Mouse (Mus musculus) adrenal gland (tissue): ENCODE results near the gene Zfp61.

Experiments
- intact Hi-C: fragments of 180-260 bp; cut with DNase I; formaldehyde crosslinking; loops from one replicate; pipeline ENCODE4 v1.15.1; 2025
- microRNA-seq, 2 experiments: library from miRNA; unstranded; fragments of <30 nt; microRNA quantifications; one replicate each; pipeline ENCODE4; 2019

Gene Zfp61

GRCm38 (mm10) chr7:24268176-24269155 lies 32.6 kb downstream of the Zfp61 start:
- intact Hi-C loops: loop anchor here (5.0 kb wide), 1 partner anchor 61 kb away; no protein-coding TSS in a partner anchor

GRCm38 (mm10) chr7:24260000-24260312 lies 41.1 kb downstream of the Zfp61 start:
- intact Hi-C loops: no loop called here

GRCm38 (mm10) chr7:24259306-24259999 lies 41.6 kb downstream of the Zfp61 start:
- intact Hi-C loops: no loop called here

GRCm38 (mm10) chr7:24254633-24255474 lies 46.2 kb downstream of the Zfp61 start, which contains the start of gene Zfp108:
Gene Zfp108 (plus strand): TSS chr7:24254794.
- intact Hi-C loops: loop anchor here (5.0 kb wide), 1 partner anchor 123 kb away; the partner anchor contains the start of gene Zfp235

- intact Hi-C loops: loop anchor here (5.0 kb wide), 1 partner anchor 122 kb away; the partner anchor contains the start of gene Zfp235
Measured at GRCm38 (mm10) chr7:24253779-24254615, 47.0 kb downstream of the Zfp61 start.

Small RNA genes lying within 50 kb of the gene (microRNA-seq; reads per million reads assigned to microRNA genes)
- 0 reads per million in 2 experiments for gene Gm27592
